Mouse (Mus musculus) hindbrain, embryonic 10.5 days (tissue): ENCODE measurements around the gene Shisa3. TPM values are rescaled to one million over a fixed set of nuclear protein-coding genes. Genes with fewer than 3 reads are reported as not detected.

Source experiments
- DNase-seq: peaks from one replicate; pipeline ENCODE4 v3.0.0-alpha.2; 2017; ENCODE audit warnings: low spot score
- H3K27ac ChIP-seq: fragments of 300-500 bp; sonication (generic); 2 replicates; pipeline ENCODE4 v1.5.1; 2016; ENCODE audit warnings: mild to moderate bottlenecking, moderate library complexity
- H3K27me3 ChIP-seq: fragments of 300-500 bp; sonication (generic); 2 replicates; pipeline ENCODE4 v1.6.1; 2016; ENCODE audit warnings: mild to moderate bottlenecking; ENCODE audit not compliant: poor library complexity, insufficient read depth, severe bottlenecking
- H3K36me3 ChIP-seq: fragments of 300-500 bp; sonication (generic); 2 replicates; pipeline ENCODE4 v1.6.1; 2016; ENCODE audit warnings: mild to moderate bottlenecking, moderate library complexity
- H3K4me1 ChIP-seq: fragments of 300-500 bp; sonication (generic); replicated peaks from 2 replicates; pipeline ENCODE4 v1.6.1; 2016; ENCODE audit warnings: mild to moderate bottlenecking
- H3K4me3 ChIP-seq: fragments of 300-500 bp; sonication (generic); 2 replicates; pipeline ENCODE4 v1.5.1; 2016; ENCODE audit warnings: mild to moderate bottlenecking, moderate library complexity
- H3K9me3 ChIP-seq: fragments of 300-500 bp; sonication (generic); 2 replicates; pipeline ENCODE4 v1.6.1; 2016; ENCODE audit warnings: mild to moderate bottlenecking, moderate library complexity
- WGBS: fragments of 180-500 bp; shearing (Covaris S2); methylation state at CpG from one replicate; pipeline ENCODE4 v1.1.7; 2016; 5-methylcytosine and 5-hydroxymethylcytosine counted together
- polyA plus RNA-seq: library from polyadenylated mRNA; unstranded; fragments of >200 nt; fragmentation: Nextera tagmentation; extraction: Ambion mirVana; gene quantifications from 2 replicates; pipeline ENCODE4 v1.2.1, GENCODE M21; 2016

Shisa3 gene
- polyA plus RNA-seq, result 6.7 and 7.3 TPM in 2 replicates

DNA sequence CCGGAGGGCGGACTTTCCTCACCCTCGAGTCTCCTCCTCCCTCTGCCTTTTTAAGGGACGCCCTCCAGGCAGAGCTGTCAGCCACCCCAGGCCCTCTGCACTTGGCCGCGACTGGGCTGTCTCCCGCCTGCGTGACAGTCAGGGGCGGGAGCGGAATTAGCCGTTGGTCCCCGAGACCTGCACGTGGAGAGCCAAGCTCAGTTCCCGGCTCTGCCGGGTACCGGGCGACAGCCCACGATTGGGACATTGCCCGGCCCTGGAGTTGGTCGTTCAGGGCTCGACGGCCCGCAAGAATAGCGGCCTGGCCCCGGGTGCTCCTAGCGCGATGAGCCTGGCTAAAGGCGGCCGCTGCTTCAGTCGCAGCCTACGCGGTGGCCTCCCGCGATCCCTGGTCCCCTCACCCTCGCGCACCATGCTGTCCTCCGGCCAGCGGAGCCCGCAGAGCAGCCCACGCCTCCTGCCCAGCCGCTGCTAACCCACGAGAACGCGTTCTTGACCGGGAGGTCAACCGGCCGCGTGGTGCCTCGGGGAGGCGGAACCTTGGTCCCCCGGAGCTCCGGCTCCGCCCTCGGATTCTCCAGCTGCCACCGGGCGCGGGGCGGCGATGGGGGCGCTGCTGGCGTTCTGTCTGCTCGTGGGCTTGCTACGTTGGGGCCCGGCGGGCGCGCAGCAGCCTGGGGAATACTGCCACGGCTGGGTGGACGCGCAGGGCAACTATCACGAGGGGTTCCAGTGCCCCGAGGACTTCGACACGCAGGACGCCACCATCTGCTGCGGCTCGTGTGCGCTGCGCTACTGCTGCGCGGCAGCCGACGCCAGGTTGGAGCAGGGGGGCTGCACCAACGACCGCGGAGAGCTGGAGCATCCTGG is at the start of gene Shisa3:
Gene Shisa3 (plus strand): TSS at position 79 of the 870 bp plus-strand sequence.
- Histone ChIP-seq H3K27me3 (peaks cover 85% of the 10 kb centered on the region), H3K4me3 (peak within 1 kb of the TSS; percentile 63), H3K36me3 (peaks cover 7% of the 10 kb centered on the region; the same call in 1 of the 2 replicates), H3K9me3 (no peaks in the 10 kb centered on the region), H3K4me1 (peaks cover 38% of the 10 kb centered on the region), H3K27ac (peak within 1 kb of the TSS; percentile 87)
- peak; percentile 76 for DNase-seq
- under 1% methylated on average over 86 of the region's 86 CpGs for WGBS

- Histone ChIP-seq H3K4me3 (no peak overlapping the region), H3K4me1 (no peaks in the 10 kb centered on the region), H3K36me3 (no peaks in the 10 kb centered on the region), H3K27ac (no peak overlapping the region), H3K27me3 (no peaks in the 10 kb centered on the region), H3K9me3 (no peaks in the 10 kb centered on the region)
- WGBS, result 71% methylated on average over 4 of the region's 4 CpGs
- DNase-seq, result no peak
Observed at GRCm38 (mm10) chr5:67558644-67559043, 49.0 kb upstream of the Shisa3 start.

GRCm38 (mm10) chr5:67559063-67559462 is 48.6 kb upstream of the Shisa3 start:
- 88% methylated on average over 3 of the region's 3 CpGs for WGBS
- Histone ChIP-seq H3K4me1 (no peaks in the 10 kb centered on the region), H3K27me3 (no peaks in the 10 kb centered on the region), H3K27ac (no peak overlapping the region), H3K9me3 (no peaks in the 10 kb centered on the region), H3K4me3 (no peak overlapping the region), H3K36me3 (no peaks in the 10 kb centered on the region)
- DNase-seq, result no peak

DNA sequence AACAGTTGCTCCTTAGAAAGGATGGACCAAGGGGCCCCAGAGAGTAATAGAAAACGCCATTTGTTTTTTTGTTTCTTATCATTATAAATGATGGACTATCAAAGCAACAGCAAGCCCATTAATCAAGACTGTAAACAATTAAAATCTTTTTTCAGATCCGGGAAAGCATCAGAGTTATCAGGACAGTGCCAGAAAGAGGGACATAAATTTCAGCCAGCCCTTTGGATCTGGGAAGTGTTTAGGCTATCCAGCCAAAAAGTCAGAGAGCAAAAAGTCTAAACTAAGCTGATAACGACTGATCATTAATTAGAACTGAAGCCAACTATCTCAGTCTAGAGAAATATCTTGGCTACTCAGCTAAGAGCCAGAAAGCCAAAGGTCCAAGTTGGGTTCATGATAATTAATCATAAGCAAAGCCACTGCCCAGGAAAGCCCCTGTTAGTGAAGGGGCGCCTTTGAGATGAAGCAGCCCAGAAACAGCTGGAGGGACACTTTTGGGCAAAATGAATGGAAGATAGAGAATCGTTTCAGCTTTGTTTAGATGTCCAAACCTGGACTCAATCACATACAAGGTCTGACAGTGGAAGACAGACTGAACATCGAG is 35.0 kb upstream of the Shisa3 start:
- no peaks in the 10 kb centered on the region for H3K36me3 ChIP-seq
- H3K27ac ChIP-seq, result no peak overlapping the region
- H3K27me3 ChIP-seq, result no peaks in the 10 kb centered on the region
- H3K4me3 ChIP-seq, result no peak overlapping the region
- WGBS, result 83% methylated on average over 6 of the region's 6 CpGs
- no peaks in the 10 kb centered on the region for H3K9me3 ChIP-seq
- H3K4me1 ChIP-seq, result no peaks in the 10 kb centered on the region
- no peak for DNase-seq

DNA sequence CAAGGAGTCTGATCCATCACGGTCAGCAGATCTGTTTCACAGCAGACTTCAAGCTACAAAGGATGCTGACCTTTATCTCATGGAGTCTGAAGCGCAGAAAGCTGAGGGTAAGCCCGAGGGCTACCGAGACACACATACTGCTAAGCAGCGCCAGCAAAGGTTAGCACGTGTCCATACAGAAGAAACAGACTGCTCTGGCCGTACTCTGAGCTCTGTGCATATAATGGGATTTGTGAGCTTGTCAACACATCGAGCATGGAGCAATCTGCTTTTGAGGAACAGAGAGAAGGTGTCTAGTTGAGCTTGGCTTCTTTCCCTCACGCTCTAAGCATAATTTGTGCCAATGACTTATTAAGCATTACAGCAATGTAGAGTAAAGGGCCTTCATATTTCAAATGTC is 33.6 kb upstream of the Shisa3 start:
- WGBS, result 89% methylated on average over 9 of the region's 9 CpGs
- Histone ChIP-seq H3K36me3 (no peaks in the 10 kb centered on the region), H3K4me3 (no peak overlapping the region), H3K27ac (no peak overlapping the region), H3K9me3 (no peaks in the 10 kb centered on the region), H3K27me3 (no peaks in the 10 kb centered on the region), H3K4me1 (no peaks in the 10 kb centered on the region)
- DNase-seq, result no peak

- Histone ChIP-seq H3K9me3 (no peaks in the 10 kb centered on the region), H3K4me3 (no peak overlapping the region), H3K4me1 (no peaks in the 10 kb centered on the region), H3K36me3 (no peaks in the 10 kb centered on the region), H3K27me3 (no peaks in the 10 kb centered on the region), H3K27ac (no peak overlapping the region)
- WGBS, result 86% methylated on average over 2 of the region's 2 CpGs
- DNase-seq, result no peak
Observed at GRCm38 (mm10) chr5:67575705-67576104, 32.0 kb upstream of the Shisa3 start.

- 50% methylated on average over 6 of the region's 6 CpGs for WGBS
- no peaks in the 10 kb centered on the region for H3K9me3 ChIP-seq
- no peak for DNase-seq
- no peak overlapping the region for H3K4me3 ChIP-seq
- no peak overlapping the region for H3K27ac ChIP-seq
- H3K36me3 ChIP-seq, result no peaks in the 10 kb centered on the region
- no peaks in the 10 kb centered on the region for H3K4me1 ChIP-seq
- no peaks in the 10 kb centered on the region for H3K27me3 ChIP-seq
Observed at GRCm38 (mm10) chr5:67579725-67580633, 27.7 kb upstream of the Shisa3 start.

GRCm38 (mm10) chr5:67595070-67595469 is 12.6 kb upstream of the Shisa3 start:
- Histone ChIP-seq H3K4me3 (no peak overlapping the region), H3K9me3 (no peaks in the 10 kb centered on the region), H3K4me1 (no peaks in the 10 kb centered on the region), H3K27me3 (no peaks in the 10 kb centered on the region), H3K36me3 (no peaks in the 10 kb centered on the region), H3K27ac (no peak overlapping the region)
- WGBS, result 84% methylated on average over 1 of the region's 1 CpGs
- no peak for DNase-seq

- H3K27ac ChIP-seq, result no peak overlapping the region
- no peaks in the 10 kb centered on the region for H3K36me3 ChIP-seq
- H3K27me3 ChIP-seq, result no peaks in the 10 kb centered on the region
- no peak overlapping the region for H3K4me3 ChIP-seq
- no peak for DNase-seq
- WGBS, result 83% methylated on average over 7 of the region's 7 CpGs
- no peaks in the 10 kb centered on the region for H3K9me3 ChIP-seq
- no peaks in the 10 kb centered on the region for H3K4me1 ChIP-seq
Observed at GRCm38 (mm10) chr5:67595629-67596028, 12.1 kb upstream of the Shisa3 start.

DNA sequence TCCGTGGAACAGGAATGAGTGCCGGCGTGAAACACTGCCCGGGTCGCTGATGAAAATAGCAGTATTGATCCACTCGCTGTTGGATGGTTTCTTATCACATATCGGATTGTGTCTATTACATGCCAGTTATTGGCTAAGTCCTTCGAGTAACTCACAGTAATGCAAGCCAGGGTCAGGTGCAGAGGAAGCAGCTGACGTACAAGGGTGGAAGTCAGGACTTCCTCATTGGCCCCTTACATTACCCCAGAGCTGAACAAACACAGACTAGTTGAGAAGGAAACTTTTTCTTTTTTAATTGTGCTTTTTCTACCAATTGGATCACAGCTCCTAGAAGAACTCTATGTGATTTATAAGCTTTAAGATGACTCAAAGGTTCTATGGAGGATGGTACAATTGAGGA is 7.7 kb upstream of the Shisa3 start:
- Histone ChIP-seq H3K27me3 (peaks cover 32% of the 10 kb centered on the region), H3K36me3 (no peaks in the 10 kb centered on the region), H3K4me1 (no peaks in the 10 kb centered on the region), H3K27ac (no peak overlapping the region), H3K4me3 (no peak overlapping the region), H3K9me3 (no peaks in the 10 kb centered on the region)
- 89% methylated on average over 9 of the region's 9 CpGs for WGBS
- DNase-seq, result no peak

DNA sequence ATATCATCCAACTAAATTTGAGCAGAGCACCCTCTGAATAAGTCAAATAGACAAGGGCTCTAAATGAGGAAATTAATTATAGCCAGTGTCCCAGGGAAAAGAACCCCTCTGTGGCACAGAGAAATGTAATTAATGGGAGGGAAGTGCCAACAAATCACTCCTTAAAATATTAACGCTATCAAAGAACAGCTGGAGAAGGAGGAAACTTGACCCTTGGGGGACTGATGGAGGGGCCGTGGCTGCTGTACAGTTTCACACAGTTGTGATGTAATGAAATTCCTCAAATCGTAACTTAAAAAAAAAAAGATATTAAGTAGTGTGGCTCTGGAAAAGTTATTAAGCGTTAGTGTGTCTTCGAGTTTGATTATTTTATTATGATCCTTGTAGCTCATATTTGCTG is 1.7 kb upstream of the Shisa3 start:
- H3K27me3 ChIP-seq, result peaks cover 91% of the 10 kb centered on the region
- H3K4me3 ChIP-seq, result no peak overlapping the region
- H3K36me3 ChIP-seq, result peaks cover under 1% of the 10 kb centered on the region; the same call in 1 of the 2 replicates
- no peaks in the 10 kb centered on the region for H3K9me3 ChIP-seq
- no peak for DNase-seq
- H3K4me1 ChIP-seq, result peaks cover 38% of the 10 kb centered on the region
- WGBS, result 51% methylated on average over 5 of the region's 5 CpGs
- no peak overlapping the region for H3K27ac ChIP-seq

- Histone ChIP-seq H3K4me1 (peaks cover 38% of the 10 kb centered on the region), H3K9me3 (no peaks in the 10 kb centered on the region), H3K27me3 (peaks cover 94% of the 10 kb centered on the region), H3K27ac (peak overlapping the region; percentile 87), H3K36me3 (peaks cover 7% of the 10 kb centered on the region; the same call in 1 of the 2 replicates), H3K4me3 (peak overlapping the region; percentile 63)
- WGBS, result under 1% methylated on average over 66 of the region's 66 CpGs
- peak; percentile 55 for DNase-seq
Observed at GRCm38 (mm10) chr5:67606916-67607803, 522 bp upstream of the Shisa3 start.
